Mouse (Mus musculus): ENCODE data around the gene Synm. TPM values are rescaled to one million over a fixed set of nuclear protein-coding genes. Genes with fewer than 3 reads are reported as not detected.
A peak's percentile ranks its signal among the peaks of the same experiment; 100 is the strongest.

Gene Synm
- polyA plus RNA-seq, 1 experiment: 3.5 TPM

DNA sequence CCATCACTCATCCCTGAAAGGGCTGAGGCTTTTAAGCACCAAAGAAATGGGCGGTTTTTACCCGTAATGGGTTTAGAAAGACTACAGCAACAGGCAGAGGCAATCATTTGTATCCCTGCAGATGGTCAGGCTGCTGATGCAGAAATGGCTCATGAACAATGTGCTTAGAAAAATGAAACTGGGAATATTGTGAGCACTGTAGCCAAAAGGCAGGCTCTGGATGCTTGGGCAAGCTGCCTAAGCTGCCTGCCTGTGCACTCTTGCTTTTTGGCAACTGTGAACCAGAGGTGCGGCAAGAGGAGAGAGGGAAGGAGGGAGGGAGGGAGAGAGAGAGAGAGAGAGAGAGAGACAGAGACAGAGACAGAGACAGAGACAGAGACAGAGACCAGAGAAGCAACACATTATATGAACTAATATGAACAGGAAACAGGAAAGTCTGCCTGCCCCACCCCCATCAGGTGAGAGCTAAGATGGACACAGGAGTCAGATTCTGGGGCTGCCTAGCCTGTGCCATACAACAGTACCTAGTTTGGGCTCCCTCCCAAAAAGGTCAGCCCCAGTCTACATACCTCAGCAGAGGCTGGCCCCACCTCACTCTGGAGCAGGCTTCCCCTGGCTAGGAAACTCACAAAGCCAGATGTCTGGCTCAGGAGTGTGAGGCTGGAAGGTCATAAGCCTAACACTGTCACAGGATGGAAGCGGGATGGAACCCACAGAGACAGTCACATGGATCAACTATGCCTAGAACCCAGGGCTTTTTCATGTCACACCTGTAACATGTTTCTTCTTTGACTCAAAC is 9.9 kb downstream of the Synm start:
- DNase-seq (ENCODE audit: low read depth): no peak
- TF ChIP-seq POLR2A (IDR thresholded peaks at IDR 0.05; ENCODE audit: borderline replicate concordance, extremely low read depth, insufficient read depth, insufficient read length, poor library complexity, severe bottlenecking) (no peak), CTCF (IDR thresholded peaks at IDR 0.05; ENCODE audit: borderline replicate concordance, extremely low read depth, insufficient read depth, insufficient read length) (no peak)

DNA sequence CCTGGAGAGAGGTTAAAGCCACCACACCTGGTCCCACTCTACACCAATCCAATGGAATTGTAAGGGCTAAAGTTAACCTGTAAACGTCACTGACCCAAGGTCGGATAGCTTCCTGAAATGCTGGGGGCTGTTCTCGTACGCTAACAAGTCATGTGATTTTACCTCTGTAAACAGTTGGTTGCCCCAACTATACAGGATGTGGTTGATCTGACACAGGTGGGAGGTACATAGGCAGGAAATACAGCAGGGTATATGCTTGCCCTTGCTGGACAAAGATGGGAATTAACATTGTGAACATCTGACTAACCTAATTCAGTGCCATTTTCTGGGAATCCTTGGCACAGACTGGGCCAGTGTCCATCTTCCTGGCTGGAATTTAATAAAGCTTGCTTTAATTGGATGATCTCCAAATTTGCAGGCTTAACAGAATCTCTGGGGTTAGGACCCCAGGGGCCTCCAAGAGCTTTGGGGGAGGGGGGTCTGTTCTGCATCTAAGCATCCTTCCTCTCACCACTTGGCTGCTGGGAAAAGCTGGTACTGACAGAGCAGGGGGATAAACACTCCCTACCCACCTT is 11.7 kb downstream of the Synm start:
- TF ChIP-seq POLR2A (IDR thresholded peaks at IDR 0.05; ENCODE audit: borderline replicate concordance, extremely low read depth, insufficient read depth, insufficient read length, poor library complexity, severe bottlenecking) (no peak), CTCF (IDR thresholded peaks at IDR 0.05; ENCODE audit: borderline replicate concordance, extremely low read depth, insufficient read depth, insufficient read length) (no peak)
- DNase-seq (ENCODE audit: low read depth): no peak

DNA sequence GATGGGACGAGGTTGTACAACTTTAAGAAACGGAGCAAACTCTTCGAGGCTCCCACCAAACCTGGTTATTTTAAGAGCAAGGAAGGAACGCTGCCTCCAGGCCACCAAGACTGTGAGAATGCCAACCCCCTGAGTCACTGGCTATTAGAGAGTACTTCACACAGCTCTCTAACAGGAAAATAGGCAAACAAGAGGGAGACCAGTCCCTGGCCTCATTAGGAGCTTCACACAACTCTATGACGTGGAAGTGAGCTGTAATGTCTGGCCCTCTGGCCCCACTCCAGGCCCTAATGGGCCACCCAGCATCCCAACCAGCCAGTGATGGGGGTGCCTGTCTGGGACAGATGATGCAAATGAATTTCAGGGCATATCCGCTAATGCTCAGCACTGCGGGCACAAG is 17.8 kb downstream of the Synm start:
- TF ChIP-seq POLR2A (IDR thresholded peaks at IDR 0.05; ENCODE audit: borderline replicate concordance, extremely low read depth, insufficient read depth, insufficient read length, poor library complexity, severe bottlenecking) (no peak), CTCF (IDR thresholded peaks at IDR 0.05; ENCODE audit: borderline replicate concordance, extremely low read depth, insufficient read depth, insufficient read length) (no peak)
- DNase-seq (ENCODE audit: low read depth): peak; percentile 78

DNA sequence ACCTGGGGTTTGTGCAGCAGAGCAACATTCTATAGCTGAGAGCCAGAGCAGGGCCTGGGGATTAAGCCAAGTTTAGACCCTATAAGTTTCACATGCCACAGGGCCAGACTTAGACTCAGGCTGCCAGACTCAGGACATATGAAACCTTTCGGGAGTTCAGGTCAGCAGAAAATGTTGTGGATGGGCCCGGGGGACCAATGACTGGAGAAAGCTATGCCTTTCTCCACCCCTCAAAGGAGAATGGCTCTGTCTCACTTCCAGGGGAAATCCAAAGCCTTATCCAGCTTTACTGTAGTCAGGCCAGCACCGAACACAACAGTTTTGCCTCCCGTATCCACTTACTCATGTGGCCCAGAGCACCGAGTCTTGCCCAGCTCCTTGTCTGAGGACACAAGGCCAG is 18.7 kb downstream of the Synm start:
- no peak for DNase-seq (ENCODE audit: low read depth)
- TF ChIP-seq POLR2A (IDR thresholded peaks at IDR 0.05; ENCODE audit: borderline replicate concordance, extremely low read depth, insufficient read depth, insufficient read length, poor library complexity, severe bottlenecking) (no peak), CTCF (IDR thresholded peaks at IDR 0.05; ENCODE audit: borderline replicate concordance, extremely low read depth, insufficient read depth, insufficient read length) (no peak)

DNA sequence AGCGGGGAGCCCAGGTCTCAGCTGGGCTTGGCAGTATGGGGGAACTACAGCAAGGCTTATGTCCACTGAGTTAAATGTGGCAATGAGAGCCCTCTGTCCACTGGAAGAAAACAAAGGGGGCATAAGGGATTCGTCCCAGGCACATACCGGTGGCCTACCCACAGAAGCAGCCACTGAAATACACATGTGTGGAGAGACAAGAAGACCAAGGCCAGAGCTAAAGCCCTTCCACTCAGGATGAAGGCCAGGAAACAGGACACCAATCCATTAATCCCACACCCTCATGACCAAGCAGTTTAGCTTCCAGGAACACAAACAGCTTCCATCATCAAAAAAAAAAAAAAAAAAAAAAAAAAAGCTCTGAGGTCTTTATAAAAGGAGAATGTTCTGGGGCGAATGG is 19.2 kb downstream of the Synm start:
- no peak for TF ChIP-seq CTCF (IDR thresholded peaks at IDR 0.05; ENCODE audit: borderline replicate concordance, extremely low read depth, insufficient read depth, insufficient read length)
- no peak for TF ChIP-seq POLR2A (IDR thresholded peaks at IDR 0.05; ENCODE audit: borderline replicate concordance, extremely low read depth, insufficient read depth, insufficient read length, poor library complexity, severe bottlenecking)
- DNase-seq (ENCODE audit: low read depth): no peak

DNA sequence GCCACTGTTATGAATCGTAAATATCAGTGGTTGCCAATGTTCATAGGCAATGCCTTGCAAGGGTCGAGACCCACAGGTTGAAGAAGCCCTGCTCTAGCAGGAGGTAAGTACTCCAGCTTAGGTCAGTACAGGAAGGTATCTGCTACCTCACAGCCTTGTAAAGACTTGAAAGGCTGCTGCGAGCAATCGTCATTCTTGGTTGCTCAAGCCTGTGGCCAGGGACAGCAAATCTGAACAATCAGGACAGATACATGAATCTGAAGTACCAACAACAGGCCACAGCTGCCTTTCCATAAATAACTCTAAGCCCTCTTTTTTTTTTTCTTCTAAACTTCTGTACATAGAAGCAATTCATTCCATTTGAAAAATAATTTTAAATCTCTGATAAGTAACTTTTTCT is 27.3 kb downstream of the Synm start:
- TF ChIP-seq CTCF (IDR thresholded peaks at IDR 0.05; ENCODE audit: borderline replicate concordance, extremely low read depth, insufficient read depth, insufficient read length): no peak
- no peak for TF ChIP-seq POLR2A (IDR thresholded peaks at IDR 0.05; ENCODE audit: borderline replicate concordance, extremely low read depth, insufficient read depth, insufficient read length, poor library complexity, severe bottlenecking)

DNA sequence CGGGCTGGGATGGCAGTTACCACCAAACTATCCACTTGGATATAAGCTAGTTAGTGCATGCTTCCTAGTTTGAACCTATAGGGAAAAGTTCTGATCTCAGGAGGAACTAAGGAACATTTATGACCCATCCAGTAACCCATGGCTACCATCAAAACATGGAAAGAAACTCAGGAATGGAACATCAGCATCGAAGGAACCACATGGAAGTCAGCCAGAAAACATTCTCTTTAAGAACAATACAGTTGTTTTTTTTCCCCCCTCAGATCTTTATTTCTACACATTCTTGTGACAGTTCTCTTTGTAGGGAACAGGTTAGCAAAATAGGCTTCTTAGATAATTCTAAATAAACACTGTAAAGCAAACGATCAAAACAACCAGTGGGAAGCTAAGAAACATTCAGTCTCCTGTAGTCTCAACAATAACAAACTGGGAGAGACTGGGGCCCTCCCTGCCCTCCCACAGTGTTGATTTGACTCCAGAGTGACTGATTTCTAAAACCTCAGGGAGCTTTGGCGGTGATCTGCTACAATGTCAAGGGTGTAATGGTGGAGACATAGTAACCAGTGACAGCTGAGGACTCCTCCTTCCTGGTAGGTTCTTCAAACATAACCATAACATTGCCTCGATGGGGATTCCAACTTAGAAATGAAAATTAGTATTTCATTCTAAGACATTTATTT is 29.0 kb downstream of the Synm start:
- TF ChIP-seq POLR2A (IDR thresholded peaks at IDR 0.05; ENCODE audit: borderline replicate concordance, extremely low read depth, insufficient read depth, insufficient read length, poor library complexity, severe bottlenecking) (no peak), CTCF (IDR thresholded peaks at IDR 0.05; ENCODE audit: borderline replicate concordance, extremely low read depth, insufficient read depth, insufficient read length) (no peak)
- DNase-seq (ENCODE audit: low read depth): peak; percentile 46

More for the DNA sequence above, 27.3 kb downstream of the Synm start:
- DNase-seq (ENCODE audit: low read depth): no peak

DNA sequence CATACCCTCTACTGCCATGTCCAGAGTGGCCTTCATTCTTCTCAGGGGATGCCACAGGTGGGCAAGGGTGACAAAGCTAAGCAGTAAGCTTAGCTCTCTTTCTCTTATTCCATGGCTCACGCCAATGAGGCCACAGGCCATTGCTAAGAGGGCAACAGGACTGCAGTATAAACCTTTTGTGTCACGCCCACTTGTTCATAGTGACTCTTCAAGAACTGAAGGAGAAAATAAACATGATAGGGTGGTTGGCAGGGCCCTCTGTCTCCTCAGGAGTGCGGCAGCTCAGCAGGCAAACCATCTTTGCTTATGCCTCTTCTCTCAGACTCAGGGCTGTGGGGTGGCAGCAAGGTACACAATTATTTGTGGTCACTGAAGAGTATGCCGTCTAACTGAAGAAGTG is 30.7 kb downstream of the Synm start:
- TF ChIP-seq POLR2A (IDR thresholded peaks at IDR 0.05; ENCODE audit: borderline replicate concordance, extremely low read depth, insufficient read depth, insufficient read length, poor library complexity, severe bottlenecking): no peak
- TF ChIP-seq CTCF (IDR thresholded peaks at IDR 0.05; ENCODE audit: borderline replicate concordance, extremely low read depth, insufficient read depth, insufficient read length): no peak
- DNase-seq (ENCODE audit: low read depth): no peak

DNA sequence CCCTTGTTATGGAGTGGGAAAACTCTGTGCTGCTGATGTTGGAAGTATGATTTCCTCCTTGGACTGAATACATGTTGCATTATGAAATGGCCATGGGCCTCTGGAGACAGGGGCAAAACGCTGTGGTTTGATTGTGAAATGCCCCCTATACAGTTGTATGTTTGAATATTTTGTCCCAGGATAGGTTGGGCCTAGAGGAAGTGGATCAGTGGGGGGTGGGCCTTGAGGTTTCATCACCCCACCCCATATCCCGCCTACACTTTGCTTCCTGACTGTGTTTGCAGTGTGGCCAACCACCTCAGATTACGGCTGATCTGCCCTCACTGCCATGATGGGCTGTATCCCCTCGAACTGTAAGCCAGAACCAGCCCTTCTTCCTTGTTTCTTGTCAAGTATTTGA is 31.3 kb downstream of the Synm start:
- DNase-seq (ENCODE audit: low read depth): no peak
- TF ChIP-seq CTCF (IDR thresholded peaks at IDR 0.05; ENCODE audit: borderline replicate concordance, extremely low read depth, insufficient read depth, insufficient read length) (no peak), POLR2A (IDR thresholded peaks at IDR 0.05; ENCODE audit: borderline replicate concordance, extremely low read depth, insufficient read depth, insufficient read length, poor library complexity, severe bottlenecking) (no peak)

DNA sequence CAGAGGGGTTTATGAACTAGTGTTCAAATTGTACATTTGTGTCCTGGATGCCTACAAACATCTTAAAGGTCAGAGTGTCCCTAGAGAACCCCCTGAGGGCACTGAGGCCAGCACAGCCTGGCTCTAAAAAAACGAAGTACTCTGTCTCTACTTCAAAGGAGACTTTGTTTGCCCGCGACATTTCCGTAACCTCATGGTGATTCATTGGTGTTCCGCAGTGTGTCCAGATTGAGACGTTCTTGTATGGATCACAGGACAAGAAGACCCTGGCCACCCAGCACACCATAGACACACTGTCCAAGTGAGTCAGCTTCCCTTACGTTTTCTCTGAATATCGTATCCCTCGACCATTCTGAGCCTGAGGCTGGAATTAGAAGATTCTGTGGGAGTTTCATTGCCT is 34.5 kb downstream of the Synm start:
- TF ChIP-seq POLR2A (IDR thresholded peaks at IDR 0.05; ENCODE audit: borderline replicate concordance, extremely low read depth, insufficient read depth, insufficient read length, poor library complexity, severe bottlenecking) (no peak), CTCF (IDR thresholded peaks at IDR 0.05; ENCODE audit: borderline replicate concordance, extremely low read depth, insufficient read depth, insufficient read length) (no peak)
- DNase-seq (ENCODE audit: low read depth): no peak

DNA sequence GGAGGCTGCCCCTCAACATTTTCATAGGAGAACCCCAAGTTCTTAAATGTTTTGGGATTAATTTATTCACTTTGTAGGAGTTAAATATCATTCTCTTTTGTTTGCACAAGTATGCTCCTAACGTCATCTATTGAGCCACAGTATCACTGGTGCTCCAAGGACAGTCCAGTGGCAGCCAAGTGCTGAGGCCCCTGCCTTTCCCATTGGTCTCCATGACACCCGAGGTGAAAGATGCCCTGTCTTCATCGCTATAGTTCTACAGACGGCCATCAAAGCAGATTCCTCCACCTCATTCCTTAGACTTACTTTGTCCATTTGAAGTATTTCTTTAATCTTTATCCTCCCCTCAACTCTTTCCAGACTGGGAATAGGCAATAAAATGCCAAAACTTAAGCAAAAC is 35.0 kb downstream of the Synm start:
- TF ChIP-seq POLR2A (IDR thresholded peaks at IDR 0.05; ENCODE audit: borderline replicate concordance, extremely low read depth, insufficient read depth, insufficient read length, poor library complexity, severe bottlenecking) (no peak), CTCF (IDR thresholded peaks at IDR 0.05; ENCODE audit: borderline replicate concordance, extremely low read depth, insufficient read depth, insufficient read length) (no peak)
- no peak for DNase-seq (ENCODE audit: low read depth)
